In the genomic region with DNA sequence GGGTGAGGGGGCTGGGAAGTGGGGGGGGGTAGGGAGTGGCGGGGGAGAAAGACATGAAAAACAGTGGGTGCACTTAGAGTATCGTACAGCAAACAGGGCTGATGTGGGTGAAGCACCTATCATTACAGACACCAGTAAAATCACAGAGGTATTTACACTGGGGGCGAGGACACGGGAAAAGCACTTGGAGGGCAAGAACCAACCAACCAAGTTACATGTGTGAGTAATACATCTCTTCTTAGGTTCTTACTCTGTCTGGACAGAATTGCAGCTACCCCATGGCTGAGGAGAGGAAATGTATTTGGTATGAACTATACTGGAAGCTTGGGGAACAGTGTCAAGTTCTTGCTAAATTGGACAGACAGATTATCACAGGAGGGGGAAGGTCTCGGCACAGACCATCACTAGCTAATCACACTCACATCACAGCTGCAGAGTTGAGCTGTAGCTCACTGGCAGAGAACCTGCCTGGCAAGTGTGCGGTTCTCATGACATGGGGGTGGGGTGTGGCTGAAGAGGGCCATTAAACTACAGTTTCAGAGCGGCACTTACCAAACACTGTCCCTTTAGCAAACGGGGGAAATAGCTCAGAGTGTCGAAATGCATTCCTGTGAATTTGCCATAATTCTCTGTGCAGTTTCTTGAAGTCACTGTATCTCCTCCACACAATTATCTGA, we compare ENCODE assay signal across 11 mouse cellular contexts. TPM values are rescaled to one million over a fixed set of nuclear protein-coding genes. Genes with fewer than 3 reads are reported as not detected.
DNase-seq lines count a peak whose midpoint lies in the region; ATAC-seq and TF ChIP-seq lines count a peak whose summit lies in the region.
"Had no signal": no experiment of that assay in that cellular context is flagged by ENCODE, and none has a peak within 500 bp of the region (broad histone marks: within the 10 kb centered on the region; RNA-seq: fewer than 3 reads in every experiment).

No protein-coding gene starts in this region.

- no peak overlapping the region for H3K4me2 ChIP-seq in heart, embryonic 15.5 days
- H3K4me2 ChIP-seq in limb, embryonic 15.5 days, result no peak overlapping the region
- H3K4me2 ChIP-seq: kidney, embryonic 15.5 days had no signal

- no peaks in the 10 kb centered on the region for H3K9me3 ChIP-seq in heart, embryonic 15.5 days (replicated peaks)
- no peaks in the 10 kb centered on the region for H3K9me3 ChIP-seq in limb, embryonic 15.5 days
- H3K9me3 ChIP-seq: forebrain, embryonic 10.5 days; kidney, embryonic 15.5 days had no signal

- WGBS in heart, embryonic 15.5 days, result 58% methylated on average over 9 of the region's 9 CpGs
- WGBS in limb, embryonic 15.5 days, result 58% methylated on average over 9 of the region's 9 CpGs

- no peak for DNase-seq in heart, adult 8-10 months (ENCODE audit: low spot score)
- no peak for DNase-seq in thymus, adult 18-20 months
- DNase-seq in kidney, adult 18-20 months, result no peak
- DNase-seq in T-cell, adult 2 months (ENCODE audit: low spot score), result no peak
- DNase-seq: thymus, postnatal 4 days had no signal

- no peak overlapping the region for H3K4me3 ChIP-seq in heart, embryonic 15.5 days
- no peak overlapping the region for H3K4me3 ChIP-seq in embryonic fibroblast, embryonic 13.5 days (ENCODE audit: insufficient read depth, low read length)
- H3K4me3 ChIP-seq in limb, embryonic 15.5 days, result no peak overlapping the region
- H3K4me3 ChIP-seq: forebrain, embryonic 10.5 days; kidney, embryonic 15.5 days had no signal

- 0 out of 2 replicates have a peak, but pooled peaks cover 5% of the 10 kb centered on the region for H3K4me1 ChIP-seq in heart, embryonic 15.5 days (replicated peaks)
- peaks cover 17% of the 10 kb centered on the region for H3K4me1 ChIP-seq in embryonic fibroblast, embryonic 13.5 days (ENCODE audit: control insufficient read depth, insufficient read depth, low read length)
- H3K4me1 ChIP-seq in limb, embryonic 15.5 days, result peaks cover 13% of the 10 kb centered on the region
- H3K4me1 ChIP-seq: forebrain, embryonic 10.5 days; kidney, embryonic 15.5 days had no signal

- ATAC-seq in heart, embryonic 15.5 days (replicated peaks; ENCODE audit: insufficient number of reproducible peaks, insufficient read depth, low FRiP score, low read depth), result no peak
- ATAC-seq in limb, embryonic 15.5 days (ENCODE audit: insufficient number of reproducible peaks, low FRiP score, low TSS enrichment, low read depth), result 0 out of 2 replicates have a peak, but pooled peaks have one; percentile 52
- 0 out of 2 replicates have a peak, but pooled peaks have one; percentile 29 for ATAC-seq in megakaryocyte-erythroid progenitor cell, adult 5-6 weeks (replicated peaks; ENCODE audit: low FRiP score, low TSS enrichment, poor library complexity, severe bottlenecking)

- peaks cover 11% of the 10 kb centered on the region; the same call in 1 of the 2 replicates for H3K36me3 ChIP-seq in heart, embryonic 15.5 days
- H3K36me3 ChIP-seq in limb, embryonic 15.5 days, result peaks cover 37% of the 10 kb centered on the region

- peak overlapping the region; percentile 12; the same call in 1 of the 2 replicates for H3K27ac ChIP-seq in heart, embryonic 15.5 days
- peak overlapping the region; percentile 16 for H3K27ac ChIP-seq in embryonic fibroblast, embryonic 13.5 days (ENCODE audit: insufficient read depth, low read length)
- no peak overlapping the region; the same call in 1 of the 2 replicates for H3K27ac ChIP-seq in limb, embryonic 15.5 days
- H3K27ac ChIP-seq: forebrain, embryonic 10.5 days; kidney, embryonic 15.5 days had no signal

- H3K9ac ChIP-seq in heart, embryonic 15.5 days, result no peak overlapping the region
- H3K9ac ChIP-seq in limb, embryonic 15.5 days, result no peak overlapping the region
- H3K9ac ChIP-seq: kidney, embryonic 15.5 days had no signal

- no peaks in the 10 kb centered on the region for H3K27me3 ChIP-seq in heart, embryonic 15.5 days
- H3K27me3 ChIP-seq in limb, embryonic 15.5 days, result no peaks in the 10 kb centered on the region
- H3K27me3 ChIP-seq: kidney, embryonic 15.5 days had no signal

- TF ChIP-seq CTCF in embryonic fibroblast, embryonic 13.5 days (IDR thresholded peaks at IDR 0.05; ENCODE audit: borderline replicate concordance, insufficient read depth, low read length), result no peak

- no peak for TF ChIP-seq POLR2A in embryonic fibroblast, embryonic 13.5 days (IDR thresholded peaks at IDR 0.05; ENCODE audit: low read depth, low read length)

RNA-seq across cellular contexts. Expression of a gene that starts 12.5 kb away (rescaled TPM):
- polyA plus RNA-seq in heart, embryonic 15.5 days (2015; fragmentation: Nextera tagmentation; extraction: Ambion mirVana), result 8.8 and 11.9 TPM in 2 replicates
- 10 to 100 TPM; 14.2 to 18.5 (median 17.0) TPM for total RNA-seq in heart, adult 8-10 months (2022)
- polyA plus RNA-seq in embryonic fibroblast, embryonic 13.5 days (2011; ENCODE audit: insufficient read length, low read depth, missing spikeins), result 25.0 and 28.7 TPM in 2 replicates
- polyA plus RNA-seq in limb, embryonic 15.5 days (2015; fragmentation: Nextera tagmentation; extraction: Ambion mirVana), result 14.8 and 16.1 TPM in 2 replicates
- total RNA-seq in megakaryocyte-erythroid progenitor cell, adult 5-6 weeks (2014; fragmentation: Nextera tagmentation), result 10.3 and 20.0 TPM in 2 replicates
- 17.3 and 22.1 TPM in 2 replicates for total RNA-seq in megakaryocyte-erythroid progenitor cell, adult 5-6 weeks (2017)

RNA-seq across cellular contexts. Expression of a gene that starts 25.9 kb away (rescaled TPM):
- polyA plus RNA-seq in heart, embryonic 15.5 days (2015; fragmentation: Nextera tagmentation; extraction: Ambion mirVana), result 29.3 and 30.1 TPM in 2 replicates
- 10 to 100 TPM; 24.0 to 30.2 (median 26.4) TPM for total RNA-seq in heart, adult 8-10 months (2022)
- polyA plus RNA-seq in embryonic fibroblast, embryonic 13.5 days (2011; ENCODE audit: insufficient read length, low read depth, missing spikeins), result 34.8 and 50.1 TPM in 2 replicates
- 40.3 and 42.5 TPM in 2 replicates for polyA plus RNA-seq in limb, embryonic 15.5 days (2015; fragmentation: Nextera tagmentation; extraction: Ambion mirVana)
- total RNA-seq in megakaryocyte-erythroid progenitor cell, adult 5-6 weeks (2014; fragmentation: Nextera tagmentation), result 36.3 and 39.8 TPM in 2 replicates
- 37.0 and 42.6 TPM in 2 replicates for total RNA-seq in megakaryocyte-erythroid progenitor cell, adult 5-6 weeks (2017)
